Mouse (Mus musculus) monocyte, adult 5-6 weeks (primary cell): Measurements from ENCODE around the gene Tcirg1. TPM values are rescaled to one million over a fixed set of nuclear protein-coding genes. Genes with fewer than 3 reads are reported as not detected.

ENCODE experiments used
- total RNA-seq: library from RNA; stranded (forward); fragments of 200-1000, 200-491, 200-594 nt; gene quantifications from 3 replicates; pipeline ENCODE4 v1.2.3, GENCODE M21; 2017

The Tcirg1 gene
- total RNA-seq, 1 experiment from 2014 or later, result 259 TPM

Other genes starting within 250 kb of the Tcirg1 start
- gene Lrp5, start 220.6 kb downstream of the Tcirg1 start, total RNA-seq, result 10.1 to 17.6 TPM (median 14.0 TPM) in 3 replicates
- 3.8 to 9.4 TPM (median 9.1 TPM) in 3 replicates for gene 1810055G02Rik, start 198.8 kb downstream of the Tcirg1 start, total RNA-seq
- gene Kmt5b, start 139.7 kb downstream of the Tcirg1 start, total RNA-seq, result 103 to 126 TPM (median 109 TPM) in 3 replicates
- gene Chka, start 55.4 kb downstream of the Tcirg1 start, total RNA-seq, result 34.8 to 59.4 TPM (median 42.0 TPM) in 3 replicates
- gene Ndufs8, start 5.6 kb upstream of the Tcirg1 start, total RNA-seq, result 27.2 to 46.8 TPM (median 33.1 TPM) in 3 replicates
- gene Aldh3b1, start 22.7 kb upstream of the Tcirg1 start, total RNA-seq, result 54.5 to 74.4 TPM (median 57.2 TPM) in 3 replicates
- gene Unc93b1, start 28.1 kb upstream of the Tcirg1 start, total RNA-seq, result 243 to 349 TPM (median 322 TPM) in 3 replicates
- not detected in 3 replicates for gene Aldh3b3, start 51.5 kb upstream of the Tcirg1 start, total RNA-seq
- gene Aldh3b2, start 65.2 kb upstream of the Tcirg1 start, total RNA-seq, result not detected in 3 replicates
- not detected in 3 replicates for gene Acy3, start 79.4 kb upstream of the Tcirg1 start, total RNA-seq
- gene Tbx10, start 85.6 kb upstream of the Tcirg1 start, total RNA-seq, result not detected in 3 replicates
- gene Nudt8, start 93.4 kb upstream of the Tcirg1 start, total RNA-seq, result 2.3 to 11.1 TPM (median 2.3 TPM) in 3 replicates
- gene Gm49405, start 93.5 kb upstream of the Tcirg1 start, total RNA-seq, result 0.57 to 1.7 TPM (median 1.2 TPM) in 3 replicates
- gene Doc2g, start 96.2 kb upstream of the Tcirg1 start, total RNA-seq, result 3.1 TPM in 2 of 3 replicates, not detected in the other
- gene Ndufv1, start 105.7 kb upstream of the Tcirg1 start, total RNA-seq, result 74.5 to 108 TPM (median 103 TPM) in 3 replicates
- 101 to 129 TPM (median 104 TPM) in 3 replicates for gene Gstp1, start 130.9 kb upstream of the Tcirg1 start, total RNA-seq
- gene Gstp2, start 138.9 kb upstream of the Tcirg1 start, total RNA-seq, result not detected in 3 replicates
- 2.8 to 10.8 TPM (median 5.8 TPM) in 3 replicates for gene Gstp3, start 152.4 kb upstream of the Tcirg1 start, total RNA-seq
- gene Cabp2, start 174.4 kb upstream of the Tcirg1 start, total RNA-seq, result not detected in 3 replicates
- gene Cdk2ap2, start 190.0 kb upstream of the Tcirg1 start, total RNA-seq, result 77.3 to 120 TPM (median 92.6 TPM) in 3 replicates
- 127 to 142 TPM (median 137 TPM) in 3 replicates for gene Pitpnm1, start 192.9 kb upstream of the Tcirg1 start, total RNA-seq
- gene Aip, start 218.7 kb upstream of the Tcirg1 start, total RNA-seq, result 94.2 to 132 TPM (median 124 TPM) in 3 replicates
- gene Gpr152, start 232.7 kb upstream of the Tcirg1 start, total RNA-seq, result 0.29 to 0.43 TPM in 2 of 3 replicates, not detected in the other
- gene Cabp4, start 236.9 kb upstream of the Tcirg1 start, total RNA-seq, result not detected in 3 replicates
- 209 to 226 TPM (median 217 TPM) in 3 replicates for gene Coro1b, start 241.5 kb upstream of the Tcirg1 start, total RNA-seq
- gene Ptprcap, start 246.5 kb upstream of the Tcirg1 start, total RNA-seq, result 133 to 326 TPM (median 178 TPM) in 3 replicates